Mouse (Mus musculus): ENCODE measurements around the gene Ap1m1. TPM values are rescaled to one million over a fixed set of nuclear protein-coding genes. Genes with fewer than 3 reads are reported as not detected.
A peak's percentile ranks its signal among the peaks of the same experiment; 100 is the strongest.

Ap1m1 gene
- polyA plus RNA-seq, 3 experiments from 2014 or later = 113 to 130 (median 120) TPM

GRCm38 (mm10) chr8:72295679-72296078 is 55.9 kb downstream of the Ap1m1 start:
- peak; percentile 93 for ATAC-seq

- no peak for ATAC-seq
Observed at GRCm38 (mm10) chr8:72296561-72296960, 56.7 kb downstream of the Ap1m1 start.

GRCm38 (mm10) chr8:72298928-72299327 is 59.1 kb downstream of the Ap1m1 start:
- ATAC-seq = no peak

- ATAC-seq = no peak
Observed at GRCm38 (mm10) chr8:72300654-72301400, 61.0 kb downstream of the Ap1m1 start.

GRCm38 (mm10) chr8:72301497-72301896 is 61.7 kb downstream of the Ap1m1 start:
- no peak for ATAC-seq

- ATAC-seq = no peak
Observed at GRCm38 (mm10) chr8:72302986-72303612, 63.3 kb downstream of the Ap1m1 start.

- ATAC-seq = peak; percentile 43
Observed at GRCm38 (mm10) chr8:72303633-72304032, 63.8 kb downstream of the Ap1m1 start.

GRCm38 (mm10) chr8:72305210-72305905 is 65.5 kb downstream of the Ap1m1 start, which contains the start of gene Gm10282:
Gene Gm10282, minus strand, starts transcription at chr8:72305260.
- ATAC-seq = no peak

GRCm38 (mm10) chr8:72306913-72307312 is 67.1 kb downstream of the Ap1m1 start:
- no peak for ATAC-seq

Other genes with a start within 250 kb of the Ap1m1 start
- gene Cyp4f18, start 230.4 kb upstream of the Ap1m1 start, polyA plus RNA-seq (2017; shearing (Covaris generic)) = 1 to 10 TPM; 1.2 to 2.4 (median 2.2) TPM
- gene Olfr372, start 198.8 kb upstream of the Ap1m1 start, polyA plus RNA-seq (2017; shearing (Covaris generic)) = not detected
- gene Olfr373, start 156.8 kb upstream of the Ap1m1 start, polyA plus RNA-seq (2017; shearing (Covaris generic)) = under 1 TPM; 0.15 to 0.51 (median 0.46) TPM
- under 1 TPM; 0.08 to 0.72 (median 0.28) TPM for gene Olfr374, start 133.0 kb upstream of the Ap1m1 start, polyA plus RNA-seq (2017; shearing (Covaris generic))
- gene Tpm4, start 105.0 kb upstream of the Ap1m1 start, polyA plus RNA-seq (2017; shearing (Covaris generic)) = 100 to 1,000 TPM; 170 to 464 (median 172) TPM
- 100 to 1,000 TPM; 134 to 245 (median 197) TPM for gene Rab8a, start 78.8 kb upstream of the Ap1m1 start, polyA plus RNA-seq (2017; shearing (Covaris generic))
- gene Hsh2d, start 50.4 kb upstream of the Ap1m1 start, polyA plus RNA-seq (2017; shearing (Covaris generic)) = 10 to 100 TPM; 23.8 to 30.8 (median 24.6) TPM
- gene Cib3, start 27.2 kb upstream of the Ap1m1 start, polyA plus RNA-seq (2017; shearing (Covaris generic)) = 1 to 10 TPM in 1 of 3 experiments, not detected in 2; 2.8 TPM
- gene Gm11034, start 26.4 kb upstream of the Ap1m1 start, polyA plus RNA-seq (2017; shearing (Covaris generic)) = not detected
- 100 to 1,000 TPM in 2 of 3 experiments, 10 to 100 TPM in 1; 94.4 to 119 (median 103) TPM for gene Fam32a, start 20.3 kb upstream of the Ap1m1 start, polyA plus RNA-seq (2017; shearing (Covaris generic))
- 100 to 1,000 TPM in 1 of 3 experiments, 10 to 100 TPM in 2; 20.4 to 115 (median 45.5) TPM for gene Gm10282, start 65.2 kb downstream of the Ap1m1 start, polyA plus RNA-seq (2017; shearing (Covaris generic))
- 10 to 100 TPM; 21.0 to 28.1 (median 24.3) TPM for gene Klf2, start 79.0 kb downstream of the Ap1m1 start, polyA plus RNA-seq (2017; shearing (Covaris generic))
- gene Eps15l1, start 181.4 kb downstream of the Ap1m1 start, polyA plus RNA-seq (2017; shearing (Covaris generic)) = 10 to 100 TPM; 45.6 to 60.7 (median 51.1) TPM
- gene Calr3, start 203.9 kb downstream of the Ap1m1 start, polyA plus RNA-seq (2017; shearing (Covaris generic)) = under 1 TPM; 0.20 to 0.59 (median 0.31) TPM
- gene 1700030K09Rik, start 203.9 kb downstream of the Ap1m1 start, polyA plus RNA-seq (2017; shearing (Covaris generic)) = 1 to 10 TPM; 4.3 to 7.1 (median 6.4) TPM
- gene Cherp, start 235.2 kb downstream of the Ap1m1 start, polyA plus RNA-seq (2017; shearing (Covaris generic)) = 10 to 100 TPM; 48.9 to 68.1 (median 66.7) TPM

All from inflammation-experienced regulatory T-cells, adult 6 months (primary cell).